Mouse (Mus musculus) ES-E14 (cell line): Measurements from ENCODE around the gene Pex5l. TPM values are rescaled to one million over a fixed set of nuclear protein-coding genes. Genes with fewer than 3 reads are reported as not detected.

Source experiments
- DNase-seq: peaks from one replicate; pipeline ENCODE4 v3.0.0-alpha.2; 2013; ENCODE audit warnings: low read depth, low spot score
- H3K27ac ChIP-seq: 2 replicates; pipeline ENCODE4 v1.5.1; 2012; ENCODE audit warnings: low read depth, mild to moderate bottlenecking, low read length, moderate library complexity, mixed read lengths; ENCODE audit not compliant: poor library complexity, insufficient read depth, severe bottlenecking
- H3K36me3 ChIP-seq: 2 replicates; pipeline ENCODE4 v1.6.1; 2012; ENCODE audit warnings: mild to moderate bottlenecking, low read length, moderate library complexity, mixed read lengths; ENCODE audit not compliant: control insufficient read depth, poor library complexity, insufficient read depth, severe bottlenecking
- H3K4me1 ChIP-seq, 2 experiments: fragments of 150-350 bp in 1 of 2; sonication (generic) in 1 of 2; 2 replicates each; pipeline ENCODE4 v1.6.1; 2012; ENCODE audit warnings: low read length in 2 of 2, mild to moderate bottlenecking in 1 of 2, mixed read lengths in 1 of 2; ENCODE audit not compliant: control insufficient read depth in 2 of 2, insufficient read depth in 2 of 2, poor library complexity in 1 of 2
- H3K4me3 ChIP-seq, 2 experiments: fragments of 150-350 bp in 1 of 2; sonication (generic) in 1 of 2; 2 replicates each; pipeline ENCODE4 v1.5.1; 2012; ENCODE audit warnings: low read length in 2 of 2, low read depth in 1 of 2, mild to moderate bottlenecking in 1 of 2, mixed read lengths in 1 of 2; ENCODE audit not compliant: insufficient read depth in 1 of 2, poor library complexity in 1 of 2, severe bottlenecking in 1 of 2
- H3K9ac ChIP-seq: 2 replicates; pipeline ENCODE4 v1.6.1; 2012; ENCODE audit warnings: low read depth, mild to moderate bottlenecking, low read length, mixed read lengths; ENCODE audit not compliant: poor library complexity, insufficient read depth, severe bottlenecking
- H3K9me3 ChIP-seq: fragments of 150-350 bp; sonication (generic); 2 replicates; pipeline ENCODE4 v1.6.1; 2012; ENCODE audit warnings: low read depth, mild to moderate bottlenecking, low read length; ENCODE audit not compliant: control insufficient read depth, insufficient read depth
- CHD2 ChIP-seq: IDR thresholded peaks from 2 replicates; pipeline ENCODE4 v1.6.1; 2014; ENCODE audit warnings: mild to moderate bottlenecking, low read depth, low read length, inconsistent platforms
- HCFC1 ChIP-seq: IDR thresholded peaks from 2 replicates; pipeline ENCODE4 v1.6.1; 2012; ENCODE audit warnings: low read length, inconsistent platforms, borderline replicate concordance; ENCODE audit not compliant: insufficient read depth
- MAFK ChIP-seq: IDR thresholded peaks from 2 replicates; pipeline ENCODE4 v1.6.1; 2014; ENCODE audit warnings: mild to moderate bottlenecking, low read depth, low read length, inconsistent platforms; ENCODE audit not compliant: insufficient read depth
- ZC3H11A ChIP-seq: IDR thresholded peaks from 2 replicates; pipeline ENCODE4 v1.6.1; 2012; ENCODE audit warnings: low read depth, mild to moderate bottlenecking, inconsistent platforms, low read length, borderline replicate concordance
- ZNF384 ChIP-seq: IDR thresholded peaks from 2 replicates; pipeline ENCODE4 v1.6.1; 2012; ENCODE audit warnings: low read depth, low read length, inconsistent platforms
- in situ Hi-C, 2 experiments: fragments of 600-800 bp; cut with MboI; formaldehyde crosslinking; loops; one replicate each; pipeline ENCODE4 v1.15.1; 2025; ENCODE audit warnings: low sequenced_read_pairs in 2 of 2, inconsistent platforms in 1 of 2; ENCODE audit not compliant: unreplicated experiment in 2 of 2
- total RNA-seq: library from RNA; depleted of rRNA; stranded (reverse); fragments of 300-350 nt; gene quantifications from 2 replicates; pipeline ENCODE4 v1.2.3, GENCODE M21; 2012

Pex5l gene
- total RNA-seq, 1 experiment = 0.31 TPM

DNA sequence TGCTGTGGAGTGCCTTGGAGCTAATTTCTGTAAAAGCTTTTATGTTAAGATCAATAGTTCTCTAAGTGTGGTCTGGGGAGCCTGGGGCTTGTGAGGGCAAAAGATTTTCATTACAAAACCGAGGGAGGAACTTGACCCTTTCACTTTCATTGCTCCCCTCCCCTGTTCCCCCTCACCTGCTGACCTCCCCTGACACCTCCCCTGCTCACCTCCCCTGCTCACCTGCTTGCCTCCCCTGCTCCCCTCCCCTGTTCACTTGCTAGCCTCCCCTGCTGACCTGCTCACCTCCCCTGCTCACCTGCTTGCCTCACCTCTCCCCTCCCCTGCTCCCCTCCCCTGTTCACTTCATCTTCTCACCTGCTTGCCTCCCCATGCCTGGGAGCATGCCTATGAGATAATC, 191.7 kb downstream of the Pex5l start:
- peaks cover 0 to 10% of the 10 kb centered on the region in 2 experiments; a peak in 1 of 4 replicates for H3K4me1 ChIP-seq
- no peak overlapping the region for H3K4me3 ChIP-seq
- no peaks in the 10 kb centered on the region for H3K36me3 ChIP-seq
- in situ Hi-C loops = loop anchor here in 1 of 2 experiments (25.0 kb wide), 1 partner anchor 836 kb away; the partner anchor contains the start of gene Ttc14
- no peak for DNase-seq
- no peak overlapping the region for H3K27ac ChIP-seq
- H3K9ac ChIP-seq = no peak overlapping the region
- no peak for TF ChIP-seq MAFK
- TF ChIP-seq ZNF384 = no peak
- no peak for TF ChIP-seq HCFC1
- TF ChIP-seq CHD2 = no peak
- TF ChIP-seq ZC3H11A = no peak
- no peaks in the 10 kb centered on the region for H3K9me3 ChIP-seq

DNA sequence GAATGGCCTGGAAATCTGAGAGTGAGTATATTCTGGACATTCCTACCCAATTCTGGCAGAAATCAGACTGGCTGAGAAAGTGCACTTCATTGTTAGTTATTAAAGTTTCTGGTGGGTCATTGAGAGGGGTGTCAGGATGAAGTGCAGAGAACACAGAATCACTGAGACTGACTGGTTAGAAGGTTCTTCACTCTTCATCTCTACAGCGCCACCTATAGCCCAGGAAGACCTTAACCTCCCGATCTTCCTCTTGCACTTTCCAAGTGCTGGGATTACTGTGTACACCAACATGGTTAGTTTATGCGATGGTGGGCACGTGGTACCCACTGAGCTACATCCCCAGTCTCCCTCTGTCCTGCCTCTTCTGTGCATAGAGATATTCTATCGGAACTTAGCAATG, 195.6 kb downstream of the Pex5l start:
- no peaks in the 10 kb centered on the region for H3K9me3 ChIP-seq
- H3K9ac ChIP-seq = no peak overlapping the region
- H3K4me3 ChIP-seq = no peak overlapping the region
- in situ Hi-C loops = no loop called here
- H3K27ac ChIP-seq = no peak overlapping the region
- H3K36me3 ChIP-seq = no peaks in the 10 kb centered on the region
- TF ChIP-seq MAFK (no peak), ZNF384 (no peak), CHD2 (no peak), ZC3H11A (no peak), HCFC1 (no peak)
- DNase-seq = peak; percentile 41
- H3K4me1 ChIP-seq = peaks cover 0 to 10% of the 10 kb centered on the region in 2 experiments; a peak in 1 of 4 replicates

DNA sequence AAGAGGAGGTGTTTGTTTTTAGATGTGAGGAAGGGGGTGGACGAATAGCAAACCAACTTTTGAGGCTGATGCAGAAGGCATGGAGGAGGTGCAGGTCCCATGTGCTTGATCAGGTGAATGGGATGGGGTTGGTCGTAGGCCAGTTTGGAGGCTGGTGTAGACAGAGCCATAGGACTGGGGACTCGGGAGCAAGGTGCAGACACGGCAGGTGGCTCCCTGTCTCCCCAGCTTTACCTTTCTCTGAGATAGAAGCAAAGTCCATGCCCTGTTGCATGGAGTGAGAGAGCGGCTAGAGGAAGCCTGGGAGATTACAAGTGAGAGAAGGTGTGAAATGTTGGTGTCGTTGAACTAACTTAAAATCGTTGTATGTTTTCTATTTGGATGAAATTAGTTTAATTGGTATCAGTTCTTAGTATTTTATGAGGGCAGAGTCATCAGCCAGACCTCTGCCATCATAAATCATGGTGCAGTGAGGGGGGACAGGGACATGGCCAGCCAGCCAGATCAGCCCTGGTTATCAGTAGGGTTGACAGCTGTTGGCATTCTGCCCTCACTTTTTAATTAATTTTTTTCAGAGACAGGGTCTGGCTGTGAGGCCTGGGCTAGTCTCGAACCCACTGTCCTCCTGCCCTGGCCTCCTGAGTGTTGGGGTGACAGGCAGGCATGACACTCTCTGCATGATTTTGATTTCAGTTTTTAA, 203.1 kb downstream of the Pex5l start:
- no peak for DNase-seq
- in situ Hi-C loops = no loop called here
- TF ChIP-seq ZC3H11A = no peak
- TF ChIP-seq HCFC1 = no peak
- no peak for TF ChIP-seq ZNF384
- no peak for TF ChIP-seq CHD2
- TF ChIP-seq MAFK = no peak
- Histone ChIP-seq H3K4me3 (no peak overlapping the region), H3K9ac (no peak overlapping the region), H3K9me3 (no peaks in the 10 kb centered on the region), H3K4me1 (no peaks in the 10 kb centered on the region), H3K27ac (no peak overlapping the region), H3K36me3 (no peaks in the 10 kb centered on the region)

DNA sequence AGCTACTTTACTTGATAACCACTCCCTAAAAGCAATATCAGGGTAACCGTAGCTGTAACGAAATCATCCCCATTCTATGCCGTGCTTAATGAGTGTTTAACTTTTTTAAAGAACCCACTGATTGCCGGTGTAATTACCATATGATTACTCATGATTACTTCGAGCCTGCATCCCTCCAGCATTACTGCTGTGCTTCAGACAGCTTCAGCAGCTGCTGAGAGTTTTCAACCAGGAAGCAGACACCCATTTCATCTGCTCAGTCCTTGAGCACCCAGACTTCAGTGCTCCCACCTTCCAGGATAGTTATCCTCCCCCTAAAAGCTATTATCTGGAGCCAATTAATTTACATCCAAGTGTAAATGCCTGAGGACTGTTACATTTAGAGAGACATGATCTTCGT, 218.9 kb downstream of the Pex5l start:
- no peak for TF ChIP-seq HCFC1
- no peak for TF ChIP-seq CHD2
- TF ChIP-seq ZC3H11A = no peak
- no peak for TF ChIP-seq MAFK
- no peak for TF ChIP-seq ZNF384
- no peaks in the 10 kb centered on the region; the same call in none of the 2 replicates for H3K36me3 ChIP-seq
- DNase-seq = no peak
- H3K4me3 ChIP-seq = no peak overlapping the region
- in situ Hi-C loops = no loop called here
- H3K9me3 ChIP-seq = no peaks in the 10 kb centered on the region
- H3K9ac ChIP-seq = no peak overlapping the region
- no peak overlapping the region for H3K27ac ChIP-seq
- H3K4me1 ChIP-seq = no peaks in the 10 kb centered on the region

DNA sequence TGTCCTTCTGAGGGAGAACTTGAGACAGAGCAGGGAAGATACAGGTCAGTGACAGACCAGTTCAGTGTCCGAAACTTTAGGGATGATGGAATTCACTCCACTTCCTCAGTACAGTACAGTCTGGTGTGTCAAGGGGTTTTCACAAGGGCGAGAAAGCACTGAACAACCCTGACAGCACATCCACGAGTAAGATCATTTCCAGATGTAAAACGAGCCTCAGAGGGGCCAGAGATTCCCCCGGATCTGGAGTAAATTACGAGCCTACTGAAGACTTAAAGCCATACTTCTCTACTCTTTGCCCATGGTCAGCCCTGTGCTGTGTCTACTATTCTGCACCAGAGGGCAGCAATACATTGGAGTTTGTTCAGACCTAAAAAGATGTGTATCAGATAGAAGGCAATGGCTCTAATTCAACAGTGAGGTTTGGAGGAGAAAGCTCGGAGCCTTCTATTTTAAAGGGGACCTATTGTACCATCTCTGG, 232.9 kb downstream of the Pex5l start:
- H3K36me3 ChIP-seq = peaks cover 5% of the 10 kb centered on the region
- H3K9me3 ChIP-seq = no peaks in the 10 kb centered on the region
- in situ Hi-C loops = no loop called here
- TF ChIP-seq HCFC1 = no peak
- no peak overlapping the region for H3K4me3 ChIP-seq
- no peak for DNase-seq
- no peak overlapping the region for H3K27ac ChIP-seq
- no peaks in the 10 kb centered on the region for H3K4me1 ChIP-seq
- H3K9ac ChIP-seq = no peak overlapping the region
